In the genomic region with DNA sequence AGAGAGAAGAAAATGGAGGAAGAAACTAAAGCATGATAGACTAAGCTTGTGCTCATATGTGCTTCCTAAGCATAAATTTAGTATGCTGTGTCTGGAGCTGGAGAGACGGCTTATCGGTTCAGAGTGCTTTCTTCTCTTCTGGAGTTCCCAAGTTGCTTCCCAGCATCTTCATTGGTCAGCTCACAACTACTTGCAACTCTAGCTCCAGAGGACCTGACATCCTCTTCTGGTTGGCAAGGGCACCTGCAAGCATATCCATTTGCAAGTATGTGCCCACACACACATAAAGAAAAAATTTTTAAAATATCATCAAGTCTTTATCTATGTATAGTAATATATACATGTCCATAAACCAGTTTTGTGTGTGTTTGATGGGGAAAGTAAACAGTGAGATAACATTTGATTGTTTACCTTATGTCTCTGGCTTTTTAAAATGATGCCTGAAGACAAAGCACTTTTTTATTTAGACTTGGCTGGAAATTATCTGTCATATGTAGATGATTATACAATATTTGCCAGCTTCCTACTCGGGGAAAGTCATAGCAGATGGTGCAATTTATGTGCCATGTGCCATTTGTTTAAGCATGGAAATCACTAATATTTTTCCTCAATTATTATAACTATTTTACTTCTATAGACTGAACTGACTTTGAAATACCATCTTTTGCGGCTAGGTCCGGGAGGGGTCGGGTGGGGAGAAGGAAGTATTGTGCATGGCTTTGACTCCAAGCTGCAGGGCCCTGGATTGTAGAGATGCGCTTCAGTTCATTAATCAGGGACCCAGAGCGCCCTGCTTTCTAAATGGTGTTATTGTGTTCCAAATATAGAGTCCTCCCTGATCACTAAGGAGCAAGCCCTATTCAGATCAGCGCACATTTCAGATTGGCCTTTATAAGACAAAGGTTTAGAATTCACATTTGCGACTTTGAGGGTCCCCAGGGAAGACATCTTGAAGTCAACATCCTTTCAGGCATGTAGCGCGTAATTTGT, we compare ENCODE assay signal across 13 mouse cellular contexts.
A peak's percentile ranks its signal among the peaks of the same experiment; 100 is the strongest.
DNase-seq lines count a peak whose midpoint lies in the region; ATAC-seq and TF ChIP-seq lines count a peak whose summit lies in the region.
"Had no signal": no experiment of that assay in that cellular context is flagged by ENCODE, and none has a peak within 500 bp of the region (broad histone marks: within the 10 kb centered on the region; RNA-seq: fewer than 3 reads in every experiment).

No protein-coding gene starts in this region.

- H3K36me3 ChIP-seq in forebrain, embryonic 15.5 days, result no peaks in the 10 kb centered on the region
- no peaks in the 10 kb centered on the region for H3K36me3 ChIP-seq in forebrain, embryonic 12.5 days (replicated peaks)
- H3K36me3 ChIP-seq: liver, embryonic 12.5 days had no signal

- no peak for TF ChIP-seq POLR2A in brain, embryonic 14.5 days (IDR thresholded peaks at IDR 0.05; ENCODE audit: borderline replicate concordance, extremely low read depth, insufficient read depth, insufficient read length, poor library complexity, severe bottlenecking)

- no peak overlapping the region for H3K4me2 ChIP-seq in forebrain, embryonic 15.5 days (replicated peaks)
- no peak overlapping the region for H3K4me2 ChIP-seq in forebrain, embryonic 12.5 days
- H3K4me2 ChIP-seq: liver, embryonic 12.5 days had no signal

- H3K27ac ChIP-seq in forebrain, embryonic 15.5 days (replicated peaks), result peak overlapping the region; percentile 76
- no peak overlapping the region for H3K27ac ChIP-seq in forebrain, embryonic 12.5 days
- H3K27ac ChIP-seq: liver, embryonic 12.5 days had no signal

- no peak overlapping the region for H3K4me3 ChIP-seq in forebrain, embryonic 15.5 days
- H3K4me3 ChIP-seq in forebrain, embryonic 12.5 days (replicated peaks), result no peak overlapping the region
- H3K4me3 ChIP-seq: liver, embryonic 12.5 days had no signal

- no peaks in the 10 kb centered on the region for H3K9me3 ChIP-seq in forebrain, embryonic 15.5 days
- H3K9me3 ChIP-seq in forebrain, embryonic 12.5 days, result no peaks in the 10 kb centered on the region
- H3K9me3 ChIP-seq: liver, embryonic 12.5 days had no signal

- H3K4me1 ChIP-seq in forebrain, embryonic 15.5 days, result peaks cover 8% of the 10 kb centered on the region; the same call in 1 of the 2 replicates
- no peaks in the 10 kb centered on the region for H3K4me1 ChIP-seq in forebrain, embryonic 12.5 days
- H3K4me1 ChIP-seq: liver, embryonic 12.5 days had no signal

- ATAC-seq in forebrain, embryonic 15.5 days (replicated peaks), result no peak
- no peak for ATAC-seq in forebrain, embryonic 12.5 days (ENCODE audit: low FRiP score)
- ATAC-seq: intestine, embryonic 16.5 days; liver, embryonic 12.5 days; midbrain, embryonic 16.5 days had no signal

- DNase-seq in layer of hippocampus, adult 9-11 months, result peak; percentile 47
- no peak for DNase-seq in layer of hippocampus, postnatal 10 days (ENCODE audit: low spot score in 2 of 2)
- DNase-seq in brain, embryonic 14.5 days (ENCODE audit: low read depth), result peak; percentile 68
- peak; percentile 65 to 75 for DNase-seq in cerebellum, postnatal 25 days
- no peak for DNase-seq in testis, postnatal 14 days (ENCODE audit: low spot score)
- DNase-seq: adrenal gland, adult 8-10 months; kidney, postnatal 25 days; lung, postnatal 36 days had no signal

- no peak overlapping the region for H3K9ac ChIP-seq in forebrain, embryonic 15.5 days (replicated peaks)
- H3K9ac ChIP-seq in forebrain, embryonic 12.5 days, result no peak overlapping the region
- H3K9ac ChIP-seq: liver, embryonic 12.5 days had no signal

- 69% methylated on average over 12 of the region's 12 CpGs for WGBS in forebrain, embryonic 15.5 days
- 70% methylated on average over 12 of the region's 12 CpGs for WGBS in forebrain, embryonic 12.5 days

- no peak for TF ChIP-seq CTCF in brain, embryonic 14.5 days (IDR thresholded peaks at IDR 0.05; ENCODE audit: borderline replicate concordance, extremely low read depth, insufficient read depth, insufficient read length)

- no peaks in the 10 kb centered on the region for H3K27me3 ChIP-seq in forebrain, embryonic 15.5 days
- no peaks in the 10 kb centered on the region for H3K27me3 ChIP-seq in forebrain, embryonic 12.5 days
- H3K27me3 ChIP-seq: liver, embryonic 12.5 days had no signal

Comparison
In these comparisons a context has a peak if more than half of its experiments do, and no peak if none do; other contexts are left out.
1. DNase-seq: peak in layer of hippocampus, adult 9-11 months (single experiment), brain, embryonic 14.5 days (single experiment) and cerebellum, postnatal 25 days (2 of 2); none in layer of hippocampus, postnatal 10 days (0 of 2) and testis, postnatal 14 days (single experiment).